Mouse (Mus musculus): ENCODE data around the gene Tes. TPM values are rescaled to one million over a fixed set of nuclear protein-coding genes. Genes with fewer than 3 reads are reported as not detected.
"Not testable (repeated sequence)": the region's sequence is repeated elsewhere in the genome, so short reads cannot be mapped to it uniquely, and the experiment has no call there.

Tes gene
- total RNA-seq (2021) = 10 to 100 TPM in 1 of 2 experiments, 1 to 10 TPM in 1; 8.7 to 12.3 TPM
- long read RNA-seq, experiment 1, transcript Tes-202 (7 exons, 2,440 nt) = major isoform, 14 of 18 reads
- long read RNA-seq, experiment 1, partial matches to known transcripts = 2 of 18 reads
- long read RNA-seq, experiment 1, other reads (novel, unspliced or antisense) = 2 of 18 reads
- long read RNA-seq, experiment 2, partial matches to known transcripts = 0 of 2 reads
- long read RNA-seq, experiment 2, other reads (novel, unspliced or antisense) = 1 of 2 reads

DNA sequence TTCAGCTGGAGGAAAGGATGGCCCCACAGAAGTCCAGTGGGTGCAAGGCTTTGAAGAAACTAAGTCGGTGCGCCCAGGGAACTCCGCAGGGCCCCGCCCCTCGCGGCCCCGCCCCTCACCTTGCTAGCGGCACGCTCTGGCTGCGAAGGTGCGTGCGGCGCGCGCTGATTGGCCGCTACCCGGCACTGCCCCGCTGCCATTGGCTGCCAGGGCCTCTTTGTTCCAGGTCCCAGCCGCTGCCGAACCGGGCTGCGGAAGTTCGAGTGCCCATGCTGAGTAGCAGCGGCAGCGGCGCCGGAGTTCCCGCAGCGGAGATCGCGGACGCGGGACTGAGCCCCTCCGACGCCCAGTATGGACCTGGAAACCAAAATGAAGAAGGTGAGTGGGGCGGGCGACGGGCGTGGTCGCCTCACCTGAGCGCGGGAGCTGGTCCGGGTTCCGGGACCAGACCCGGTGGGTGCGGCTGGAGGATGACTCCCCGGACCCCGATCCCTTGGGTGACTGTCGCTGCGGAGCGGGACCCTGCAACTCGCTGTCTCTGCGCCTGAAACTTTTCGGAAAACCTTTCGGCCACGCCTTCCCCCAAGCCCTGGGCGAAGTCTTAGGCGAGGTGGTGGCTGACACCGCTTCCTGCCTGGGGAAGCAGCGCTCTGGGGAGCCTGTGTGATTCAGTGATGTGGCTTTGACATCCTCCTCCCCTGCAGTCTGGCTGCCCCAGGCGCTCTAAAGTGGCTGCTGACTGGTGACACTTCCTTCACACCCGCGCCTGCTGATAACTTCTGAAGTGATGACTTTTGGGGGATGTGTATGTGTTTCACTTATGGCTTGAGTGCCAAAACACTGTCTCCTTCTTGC, at the start of gene Tes:
Gene Tes (plus strand): TSS at position 214 of the 855 bp plus-strand sequence.
- peak; percentile 84 to 85 for DNase-seq

DNA sequence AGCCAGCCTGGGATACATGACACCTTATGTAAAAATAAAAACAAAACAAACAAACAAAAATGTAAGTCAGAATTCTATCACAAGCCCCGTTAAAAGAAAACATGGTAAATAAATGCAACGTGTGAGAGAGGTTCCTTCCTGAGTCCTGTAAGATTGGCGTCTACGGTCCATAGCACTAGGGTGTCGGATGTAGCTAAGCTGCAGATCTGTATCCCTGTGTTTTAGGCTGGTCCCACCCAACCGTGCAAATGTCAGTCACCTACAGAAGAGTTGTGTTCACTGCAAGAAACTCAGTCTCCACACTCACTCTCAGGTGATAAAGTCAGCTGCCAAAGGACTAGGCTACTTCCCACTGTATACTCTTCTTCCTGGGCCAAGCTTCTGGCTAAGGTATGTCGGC, 39.1 kb upstream of the Tes start:
- DNase-seq = no peak

DNA sequence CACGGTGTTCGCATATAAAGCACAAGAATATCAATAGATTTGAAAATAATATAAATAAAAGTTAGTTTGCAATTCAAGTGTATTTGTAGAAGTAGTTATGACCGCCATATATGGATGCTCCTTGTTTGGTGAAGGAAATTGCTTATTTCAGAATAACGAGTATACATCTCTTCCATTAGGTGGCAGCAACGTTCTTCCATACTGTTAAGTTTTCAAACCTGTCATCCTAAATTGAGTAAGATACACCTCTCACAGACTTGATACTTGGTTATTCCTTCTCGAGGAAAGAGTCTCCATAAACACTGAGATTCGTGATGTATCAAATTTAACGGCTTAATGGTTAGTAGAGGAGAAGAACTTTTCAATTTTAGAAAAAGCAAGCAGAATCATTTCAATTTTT, 37.4 kb upstream of the Tes start:
- DNase-seq = peak in 1 of 2 experiments; percentile 11

DNA sequence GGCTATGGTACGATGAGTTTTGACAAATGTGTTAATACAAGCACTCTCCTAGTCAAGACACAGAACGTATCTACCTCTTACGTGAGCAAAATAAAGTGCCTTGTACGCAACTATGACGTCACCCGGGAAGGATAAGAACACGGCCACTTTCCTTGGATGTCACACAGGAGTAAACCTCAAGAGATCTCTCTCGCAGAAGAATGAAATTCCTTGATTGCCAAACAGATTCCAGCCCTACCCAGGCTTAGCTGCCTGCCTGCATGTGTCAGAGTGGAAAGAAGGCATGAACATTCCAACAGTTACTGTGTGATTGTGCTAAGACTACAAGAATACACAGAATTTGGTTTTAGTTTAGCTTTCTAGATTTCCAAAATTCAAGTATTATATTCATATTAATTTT, 36.1 kb upstream of the Tes start:
- DNase-seq = no peak

DNA sequence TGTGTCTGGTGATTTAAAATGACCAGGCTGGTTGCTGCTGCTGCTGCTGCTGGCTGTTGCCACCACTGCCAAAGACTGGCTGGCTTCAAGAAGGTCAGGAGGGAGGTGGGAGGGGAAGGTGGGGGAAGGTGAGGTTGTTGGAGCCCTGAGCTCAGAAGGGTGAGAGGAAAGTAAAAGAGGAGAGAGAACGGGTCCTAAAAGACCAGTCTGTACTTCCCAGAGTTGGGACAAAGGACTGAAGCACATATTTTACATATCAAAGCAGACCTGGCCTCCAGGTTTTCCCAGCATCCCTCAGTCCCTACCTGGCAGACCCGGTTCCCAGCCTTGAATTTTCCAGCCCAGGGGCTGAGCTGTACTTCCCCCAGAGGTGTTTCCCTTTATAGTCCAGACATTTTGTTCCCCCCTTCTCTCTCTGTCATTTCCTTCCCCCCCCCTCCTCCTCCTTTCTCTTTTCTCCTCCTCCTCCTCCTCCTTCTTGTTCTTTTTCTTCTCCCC, 32.7 kb upstream of the Tes start:
- no peak for DNase-seq

DNA sequence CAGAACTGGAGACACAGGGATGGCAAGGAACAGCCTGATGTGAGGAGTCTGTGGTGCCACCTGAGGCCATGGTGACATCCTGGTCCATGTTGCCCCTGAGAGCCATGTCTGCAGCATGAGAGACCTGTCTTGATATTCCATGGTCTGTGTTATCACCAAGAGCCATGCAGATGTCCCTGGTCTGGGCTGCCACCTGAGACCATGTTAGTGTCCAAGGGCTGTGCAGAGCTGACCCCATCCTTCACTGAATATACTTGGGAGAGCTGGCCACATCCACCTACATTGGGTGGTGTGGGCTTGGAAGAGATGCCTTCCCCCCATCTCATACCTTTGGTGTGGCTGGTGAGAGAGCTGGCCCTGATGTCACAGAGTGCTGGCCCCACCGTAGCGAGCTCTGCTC, 30.9 kb upstream of the Tes start:
- no peak for DNase-seq

DNA sequence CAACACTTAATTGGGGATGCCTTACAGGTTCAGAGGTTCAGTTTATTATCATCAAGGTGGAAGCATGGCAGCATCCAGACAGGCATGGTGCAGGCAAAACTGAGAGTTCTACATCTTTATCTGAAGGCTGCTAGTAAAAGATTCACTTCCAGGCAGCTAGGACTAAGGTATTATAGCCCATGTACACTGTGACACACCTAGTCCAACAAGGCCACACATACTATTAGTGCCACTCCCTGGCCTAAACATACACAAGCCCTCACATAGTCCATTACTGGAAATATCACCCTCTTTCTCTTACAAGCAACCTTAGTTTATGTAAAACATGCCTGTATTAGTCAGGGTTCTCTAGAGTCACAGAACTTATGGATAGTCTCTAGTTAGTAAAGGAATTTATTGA, 29.7 kb upstream of the Tes start:
- no peak for DNase-seq

DNA sequence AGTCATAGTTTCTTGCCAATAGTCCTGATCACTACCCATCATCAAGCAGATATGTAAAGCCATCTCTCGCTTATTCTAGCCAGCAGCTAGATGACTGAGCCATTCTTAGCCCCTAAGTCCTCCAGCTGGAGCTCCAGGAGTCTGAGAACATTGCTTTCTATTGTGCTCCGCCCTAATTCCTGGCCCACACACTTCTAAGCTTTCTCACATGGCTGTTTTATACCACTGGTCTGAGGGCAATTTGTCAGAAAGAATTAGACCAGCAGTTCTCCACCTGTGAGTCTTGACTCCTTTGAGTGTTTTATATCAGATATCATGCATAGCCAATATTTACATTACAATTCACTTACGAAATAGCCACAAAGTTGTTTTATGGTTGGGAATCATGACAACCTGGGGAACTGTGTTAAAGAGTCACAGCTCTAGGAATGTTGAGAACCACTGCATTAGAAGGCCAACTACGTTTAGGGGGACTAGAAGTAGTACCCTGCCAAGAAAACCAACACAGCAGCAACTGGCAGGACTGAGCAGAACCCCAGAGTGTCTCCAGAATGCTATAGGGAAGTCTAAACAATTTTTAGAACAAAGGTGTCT, 13.4 kb upstream of the Tes start:
- no peak for DNase-seq

DNA sequence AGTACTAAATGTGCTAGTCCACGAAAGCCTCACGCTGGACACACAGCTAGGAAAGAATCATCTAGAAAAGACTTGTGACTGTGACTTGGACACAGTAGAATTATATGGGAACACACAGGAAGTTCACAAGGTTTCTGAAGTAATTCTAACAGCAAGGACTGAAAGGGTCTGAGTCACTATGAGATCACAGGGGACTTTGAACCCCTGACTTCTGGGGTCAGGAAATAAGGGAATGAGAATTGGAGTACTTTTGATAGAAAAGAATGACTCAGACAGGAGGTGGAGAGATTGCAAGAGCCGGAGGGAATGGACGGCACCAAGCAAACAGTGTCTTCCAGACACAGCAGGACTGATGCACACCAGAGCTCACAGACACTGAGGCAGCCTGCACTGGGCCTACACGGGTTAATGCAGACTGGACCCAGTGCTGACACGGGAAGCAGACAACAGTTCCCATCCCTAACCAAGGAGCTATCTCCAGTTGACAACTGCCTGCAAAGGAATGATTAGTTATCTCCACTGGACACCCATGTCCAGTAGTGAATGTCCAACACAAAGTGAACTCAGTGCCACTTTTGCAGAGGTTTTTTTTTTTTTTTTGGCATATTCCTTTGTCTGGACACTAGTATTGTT, 11.8 kb upstream of the Tes start:
- DNase-seq = peak; percentile 9 to 33

DNA sequence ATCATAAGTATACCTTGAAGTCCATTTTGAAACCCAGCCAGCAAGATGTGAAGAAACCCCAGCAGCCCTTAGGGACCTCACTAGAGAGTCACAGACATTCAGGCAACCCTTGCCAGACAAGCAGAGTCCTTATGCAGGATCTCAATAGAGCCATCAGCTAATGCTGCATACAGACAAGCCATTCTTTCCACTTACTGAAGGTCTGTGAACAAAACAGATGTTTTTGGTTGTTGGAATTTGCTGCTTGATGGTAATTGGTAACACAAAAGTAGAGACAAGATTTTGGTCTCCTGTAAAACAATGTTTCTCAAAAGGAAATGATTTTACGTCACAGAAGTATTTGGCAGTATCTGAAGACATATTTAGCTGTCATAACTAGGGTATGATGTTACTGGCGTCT, 10.2 kb upstream of the Tes start:
- no peak for DNase-seq

DNA sequence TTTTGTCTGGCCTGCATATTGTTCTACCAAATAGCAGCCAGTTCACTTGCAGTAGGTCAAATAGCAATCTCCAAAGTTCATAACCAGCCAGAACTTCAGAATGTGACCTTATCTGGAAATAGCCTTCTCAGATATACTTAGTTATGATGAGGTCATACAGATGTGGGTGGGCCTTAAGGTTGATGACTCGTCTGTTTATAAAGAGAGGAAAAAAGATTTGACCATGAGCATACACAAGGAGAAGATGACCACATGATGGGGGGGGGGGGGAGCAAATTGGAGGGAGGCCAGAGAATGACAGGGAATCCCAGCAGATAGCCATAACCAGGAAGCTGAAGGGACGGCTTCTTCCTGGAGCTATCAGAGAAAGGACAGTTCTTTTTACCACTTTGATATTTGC, 9.3 kb upstream of the Tes start:
- DNase-seq = peak; percentile 7 to 40

DNA sequence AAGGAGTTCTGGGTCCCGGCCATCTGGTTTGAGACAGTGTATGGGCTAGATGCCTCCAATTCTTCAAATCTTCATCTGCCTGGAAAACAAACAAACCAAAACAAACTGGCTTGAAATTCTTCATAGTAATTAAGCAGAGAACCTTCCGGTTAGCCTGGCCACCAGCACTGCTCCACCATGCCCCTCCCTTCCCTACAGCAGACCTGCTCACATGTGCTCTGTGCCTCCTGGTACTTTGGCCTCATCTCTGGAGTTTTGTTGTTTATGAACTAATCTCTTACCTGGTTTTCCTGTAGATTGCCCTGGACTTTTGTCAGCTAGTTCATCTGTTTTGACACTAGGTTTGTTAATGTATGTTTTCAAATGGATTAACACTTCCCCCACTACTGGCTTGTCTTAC, 5.4 kb upstream of the Tes start:
- no peak for DNase-seq

DNA sequence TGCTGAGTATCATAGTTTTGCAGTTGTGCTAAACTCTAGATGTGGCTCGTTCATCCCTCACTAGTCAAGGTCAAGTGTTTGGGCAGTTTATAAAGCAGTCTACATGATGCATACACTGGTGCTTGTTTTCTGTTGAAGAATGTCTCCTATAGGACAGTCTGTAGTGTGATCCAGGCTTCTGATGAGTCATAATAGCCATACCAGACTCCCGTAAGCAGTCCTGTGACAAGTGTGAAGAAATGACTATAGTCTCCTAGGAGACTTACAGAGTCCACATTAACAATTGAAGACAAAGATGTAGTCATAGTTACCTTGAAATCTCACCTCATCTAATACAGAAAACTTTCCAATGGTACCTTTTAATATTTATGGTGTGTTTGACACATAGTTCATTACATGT, 4.8 kb upstream of the Tes start:
- DNase-seq = no peak

DNA sequence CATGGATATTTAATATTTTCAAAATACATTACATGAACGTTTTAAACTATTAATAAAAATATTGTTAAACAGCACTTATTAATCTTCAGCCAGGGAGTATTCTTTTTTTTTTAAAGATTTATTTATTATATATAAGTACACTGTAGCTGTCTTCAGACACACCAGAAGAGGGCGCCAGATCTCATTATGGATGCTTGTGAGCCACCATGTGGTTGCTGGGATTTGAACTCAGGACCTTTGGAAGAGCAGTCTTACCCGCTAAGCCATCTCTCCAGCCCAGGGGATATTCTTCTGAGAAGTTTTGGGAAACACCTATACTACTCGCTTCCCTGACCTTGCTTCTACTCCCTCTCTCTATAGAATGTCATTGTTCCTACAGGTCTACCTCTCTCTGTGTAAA, 3.1 kb upstream of the Tes start:
- not testable (repeated sequence) for DNase-seq

DNA sequence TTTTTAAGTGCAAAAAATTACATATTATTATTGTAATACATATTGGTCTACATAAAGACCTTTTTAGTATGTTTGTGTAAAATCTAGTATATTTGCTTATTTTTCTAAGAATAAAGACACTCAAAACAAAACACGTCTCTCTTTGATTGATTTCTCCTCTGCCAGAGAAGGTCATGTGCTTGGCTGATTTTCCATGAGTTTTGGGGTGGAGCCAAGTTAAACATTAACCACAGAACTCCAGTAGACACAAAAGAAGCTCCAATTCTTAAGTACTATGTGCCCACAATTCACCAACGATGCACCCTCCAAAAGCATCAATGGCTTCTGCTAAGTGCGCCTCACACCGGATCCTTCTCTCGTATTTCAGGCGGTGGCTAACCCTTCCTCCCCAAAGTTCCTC, 2.6 kb upstream of the Tes start:
- DNase-seq = peak; percentile 57 to 61

DNA sequence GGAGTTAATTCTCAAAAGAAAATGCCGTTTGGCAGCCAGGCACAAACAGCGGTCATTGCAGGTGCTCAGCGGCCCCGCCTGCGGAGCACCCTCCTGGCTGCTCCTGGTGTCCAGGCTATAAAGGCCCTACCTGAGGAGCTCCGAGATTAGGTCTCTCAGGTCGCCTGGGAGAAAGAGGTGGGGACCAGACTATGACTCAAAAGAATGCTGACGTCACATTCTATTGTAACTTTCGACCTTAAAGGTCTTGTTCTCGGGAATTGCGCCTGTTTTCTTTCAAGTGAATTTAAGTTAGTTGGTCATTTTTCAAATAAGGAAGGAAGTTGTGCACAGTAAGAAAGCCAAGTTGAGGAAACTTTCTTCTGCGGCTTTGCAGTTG, 831 bp downstream of the Tes start:
- DNase-seq = no peak

DNA sequence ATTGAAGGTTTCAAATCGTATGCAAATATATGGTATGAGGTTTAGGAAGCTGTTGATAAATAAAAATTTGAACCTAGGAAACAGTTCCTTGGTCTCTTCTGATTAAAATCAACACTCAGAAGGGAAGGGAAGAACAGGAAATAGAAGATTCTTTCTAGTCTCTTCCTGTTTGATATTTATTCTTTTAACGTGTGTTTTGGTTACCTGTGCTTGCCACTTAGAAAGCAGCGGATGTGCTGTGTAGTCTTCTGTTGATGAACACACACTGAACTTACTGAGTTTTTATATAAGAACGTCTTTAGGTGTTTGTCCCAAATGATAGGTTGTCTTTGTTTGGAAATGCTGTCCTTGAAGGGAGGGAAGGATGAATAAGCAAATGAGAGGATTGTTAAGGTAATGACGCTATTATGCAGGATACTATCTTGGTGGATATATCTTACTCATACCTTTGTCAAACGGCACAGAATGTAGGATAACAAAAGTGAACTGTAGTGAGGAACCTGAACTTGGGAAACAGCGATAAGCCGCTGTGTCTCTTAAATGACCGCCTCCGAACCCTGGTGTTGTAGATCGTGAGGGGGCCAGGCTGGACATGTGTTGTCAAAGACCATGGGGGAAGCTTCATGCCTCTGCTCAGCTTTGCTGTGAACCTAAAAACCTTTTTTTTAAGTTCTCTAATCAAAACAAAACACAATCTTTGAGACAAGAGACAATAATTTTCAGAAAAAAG, 1.4 kb downstream of the Tes start:
- DNase-seq = no peak

DNA sequence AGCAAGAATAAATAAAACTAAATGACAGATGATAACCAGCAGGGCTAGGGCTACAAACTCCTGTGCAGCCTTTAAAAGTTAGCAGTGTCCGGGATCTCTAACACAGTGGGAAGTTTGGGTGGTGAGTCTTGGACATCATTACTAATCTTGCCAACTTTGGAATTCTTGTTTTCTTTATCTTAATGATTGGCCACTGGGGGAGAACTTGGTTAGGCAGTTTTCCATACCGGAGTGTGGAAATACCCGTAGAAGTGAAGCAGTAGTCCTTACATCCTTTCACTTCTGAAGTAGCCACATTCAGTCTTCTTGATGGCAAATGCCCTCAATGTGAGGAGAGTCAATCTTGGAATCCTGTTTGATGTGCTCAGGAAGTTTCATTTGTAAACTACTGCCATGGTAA, 7.0 kb downstream of the Tes start:
- DNase-seq = no peak

DNA sequence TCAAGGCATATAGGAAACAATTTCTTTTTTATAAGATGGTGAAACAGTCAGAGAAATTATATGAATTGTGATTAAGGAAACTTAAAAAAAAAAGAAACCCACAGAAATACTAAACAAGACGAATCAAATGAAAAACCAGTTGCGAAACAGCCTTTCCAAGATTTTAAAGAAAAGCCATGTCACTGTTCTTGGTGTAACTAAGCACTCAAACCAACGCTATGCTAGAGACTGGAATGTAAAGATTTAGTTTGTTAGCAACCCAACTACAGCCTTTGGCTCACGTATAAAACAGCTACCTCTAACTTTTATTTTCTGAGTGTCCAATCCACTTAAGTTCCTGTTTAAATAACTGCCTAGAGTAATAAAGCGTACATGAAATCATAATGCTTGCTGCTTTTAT, 7.4 kb downstream of the Tes start:
- DNase-seq = no peak

DNA sequence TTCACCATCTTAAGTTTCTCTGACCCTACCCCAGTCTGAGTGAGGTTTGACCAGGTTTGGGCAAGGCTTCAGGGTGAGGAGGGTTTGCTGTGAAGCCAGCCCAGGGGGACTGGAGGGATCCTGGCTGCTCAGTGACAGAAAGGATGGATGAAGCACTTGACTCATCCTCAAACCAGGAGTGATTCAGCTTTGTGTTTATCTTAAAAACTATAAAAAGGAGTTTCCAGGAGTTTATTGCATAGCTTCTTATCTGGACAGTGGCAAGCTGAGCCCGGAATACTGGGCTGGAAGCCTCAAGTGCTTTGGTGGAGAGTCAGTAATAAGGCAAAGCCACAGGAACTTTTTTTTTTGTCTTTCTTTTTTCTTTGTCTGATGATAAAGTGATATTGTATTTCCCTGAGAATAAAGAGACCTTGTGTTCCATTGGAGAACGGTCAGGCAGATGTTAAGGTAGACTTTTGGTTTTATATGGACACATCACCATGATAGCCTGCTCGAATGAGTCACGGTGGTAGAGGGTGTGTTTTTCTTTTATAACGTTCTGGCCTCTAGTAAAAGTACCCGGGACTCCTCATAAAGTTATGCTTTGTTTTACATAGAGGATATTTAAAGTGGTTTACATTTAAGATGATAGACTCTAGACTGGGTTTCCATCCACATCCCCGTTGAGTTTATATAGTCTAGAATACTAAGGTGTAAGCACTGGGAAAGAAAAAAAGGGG, 8.0 kb downstream of the Tes start:
- no peak for DNase-seq

DNA sequence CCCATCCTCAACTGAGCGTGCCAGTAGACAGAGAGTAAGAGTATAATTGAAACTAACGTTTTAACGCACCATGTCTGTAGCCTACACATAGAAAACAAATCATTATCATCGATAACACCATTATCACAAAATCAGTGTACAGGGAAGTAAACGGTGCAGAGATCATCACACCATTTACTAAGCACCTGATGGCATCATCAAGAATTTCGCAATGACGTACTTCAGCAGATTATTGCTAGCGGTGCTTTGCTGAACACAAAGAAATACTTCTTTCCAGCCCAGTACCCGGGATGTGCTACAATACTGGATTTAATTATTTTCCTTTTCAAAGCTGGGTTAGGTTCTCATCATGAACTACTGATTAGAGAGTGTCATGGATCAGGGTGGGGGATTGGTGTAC, 12.3 kb downstream of the Tes start:
- no peak for DNase-seq

All from adrenal gland, postnatal 36 days (tissue).